Mouse (Mus musculus): ENCODE data around the gene 4930452B06Rik.

GRCm38 (mm10) chr14:8451117-8451516, 214.9 kb downstream of the 4930452B06Rik start:
- TF ChIP-seq JUND (IDR thresholded peaks at IDR 0.05; ENCODE audit: low read depth, low read length), result no peak
- TF ChIP-seq TBP (IDR thresholded peaks at IDR 0.05; ENCODE audit: low read depth, low read length), result no peak
- TF ChIP-seq MAZ (IDR thresholded peaks at IDR 0.05; ENCODE audit: low read depth, low read length), result no peak
- no peak for TF ChIP-seq POLR2A (IDR thresholded peaks at IDR 0.05; ENCODE audit: control insufficient read depth in 1 of 2, insufficient read depth in 1 of 2, low read depth in 1 of 2, low read length in 2 of 2, poor library complexity in 1 of 2)
- no peak for TF ChIP-seq BHLHE40 (IDR thresholded peaks at IDR 0.05; ENCODE audit: borderline replicate concordance, low read depth, low read length)
- TF ChIP-seq SIN3A (IDR thresholded peaks at IDR 0.05; ENCODE audit: low read length), result no peak
- TF ChIP-seq NELFE (IDR thresholded peaks at IDR 0.05; ENCODE audit: low read depth, low read length), result no peak
- TF ChIP-seq MYC (IDR thresholded peaks at IDR 0.05; ENCODE audit: low read depth, low read length), result no peak
